Mouse (Mus musculus): ENCODE data around the gene B4galt4. TPM values are rescaled to one million over a fixed set of nuclear protein-coding genes. Genes with fewer than 3 reads are reported as not detected.

Gene B4galt4
- total RNA-seq, 1 experiment = 6.0 TPM

DNA sequence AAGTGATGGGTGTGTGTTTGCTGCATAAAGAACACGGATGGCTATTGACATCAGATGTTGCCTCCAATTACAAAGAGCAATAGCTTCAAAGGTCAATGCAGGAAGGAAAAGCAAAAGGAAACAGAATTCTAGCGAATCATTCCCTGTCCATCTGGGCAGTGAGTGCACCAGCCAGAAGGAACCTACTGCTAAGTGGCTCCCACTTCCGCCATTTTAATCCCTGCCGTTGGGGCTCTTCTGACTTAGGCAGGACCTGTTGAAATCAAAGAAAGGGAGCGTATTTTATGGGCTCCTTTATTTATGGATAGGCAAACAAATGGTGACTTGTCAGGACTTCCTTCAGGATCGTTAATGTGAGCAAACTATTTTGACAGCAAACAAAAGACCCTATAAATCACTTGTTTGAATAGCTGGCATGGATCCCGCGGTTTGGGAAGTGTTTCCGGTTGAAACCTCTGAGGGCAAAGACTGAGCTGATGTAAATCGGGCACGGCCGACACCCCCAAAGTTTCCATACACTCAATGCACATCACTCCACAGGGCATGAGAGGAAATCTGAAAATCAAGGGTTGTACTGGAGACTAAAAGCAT lies 30.9 kb downstream of the B4galt4 start:
- no peak for DNase-seq (ENCODE audit: low read depth, low spot score)
- no peaks in the 10 kb centered on the region for H3K4me1 ChIP-seq (ENCODE audit: control insufficient read depth in 2 of 2, insufficient read depth in 2 of 2, low read length in 2 of 2, poor library complexity in 1 of 2)
- peaks cover 1% of the 10 kb centered on the region; the same call in 1 of the 2 replicates for H3K36me3 ChIP-seq (ENCODE audit: control insufficient read depth, insufficient read depth, low read length, poor library complexity, severe bottlenecking)
- H3K9me3 ChIP-seq (ENCODE audit: control insufficient read depth, insufficient read depth, low read depth, low read length) = no peaks in the 10 kb centered on the region
- in situ Hi-C loops (cut with MboI; ENCODE audit: low sequenced_read_pairs in 2 of 2, unreplicated experiment in 2 of 2) = no loop called here
- H3K4me3 ChIP-seq (ENCODE audit: insufficient read depth in 1 of 2, low read depth in 1 of 2, low read length in 2 of 2, poor library complexity in 1 of 2, severe bottlenecking in 1 of 2) = no peak overlapping the region
- H3K9ac ChIP-seq (ENCODE audit: insufficient read depth, low read depth, low read length, poor library complexity, severe bottlenecking) = no peak overlapping the region
- TF ChIP-seq CHD2 (IDR thresholded peaks at IDR 0.05; ENCODE audit: low read depth, low read length) = no peak
- no peak for TF ChIP-seq MAFK (IDR thresholded peaks at IDR 0.05; ENCODE audit: insufficient read depth, low read depth, low read length)
- TF ChIP-seq ZC3H11A (IDR thresholded peaks at IDR 0.05; ENCODE audit: borderline replicate concordance, low read depth, low read length) = no peak
- TF ChIP-seq HCFC1 (IDR thresholded peaks at IDR 0.05; ENCODE audit: borderline replicate concordance, insufficient read depth, low read length) = no peak
- TF ChIP-seq ZNF384 (IDR thresholded peaks at IDR 0.05; ENCODE audit: low read depth, low read length) = no peak
- no peak overlapping the region for H3K27ac ChIP-seq (ENCODE audit: insufficient read depth, low read depth, low read length, poor library complexity, severe bottlenecking)

DNA sequence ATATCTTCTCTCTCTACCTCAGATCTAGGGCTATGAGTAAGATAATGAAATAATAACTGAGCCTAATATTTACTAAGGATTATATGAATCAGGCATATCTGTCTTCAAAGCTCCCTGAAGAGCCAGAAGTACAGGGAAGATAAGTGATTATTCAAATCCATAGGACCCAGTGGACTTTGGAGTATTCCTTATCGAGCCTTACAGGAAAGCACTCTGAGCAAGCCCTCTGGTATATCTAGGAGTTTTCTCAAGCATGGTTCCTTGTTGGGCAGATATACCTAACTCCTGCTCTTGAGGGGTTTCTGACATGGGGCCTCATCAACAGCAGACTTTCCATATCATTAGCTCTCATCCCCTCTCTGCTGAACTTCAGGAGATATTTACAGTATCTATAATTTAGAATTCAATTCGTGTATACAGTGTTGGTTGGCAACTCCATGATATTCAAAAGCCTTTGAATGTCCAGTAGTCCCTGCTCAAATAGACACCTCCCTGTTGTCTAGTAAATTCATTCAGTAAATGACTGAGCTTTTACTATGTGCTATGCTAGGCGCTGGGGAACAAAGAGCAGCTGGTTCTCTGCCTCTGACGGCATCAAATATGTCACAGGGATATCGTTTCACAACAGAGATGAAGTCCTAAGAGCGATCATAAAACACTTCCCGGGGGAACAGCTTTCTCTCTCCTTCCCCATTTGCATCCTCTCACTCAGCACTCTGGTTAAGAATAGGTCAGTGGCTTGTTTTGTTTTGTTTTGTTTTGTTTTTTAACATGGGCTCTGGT lies 33.1 kb downstream of the B4galt4 start:
- H3K27ac ChIP-seq (ENCODE audit: insufficient read depth, low read depth, low read length, poor library complexity, severe bottlenecking) = no peak overlapping the region
- no peak for DNase-seq (ENCODE audit: low read depth, low spot score)
- TF ChIP-seq HCFC1 (IDR thresholded peaks at IDR 0.05; ENCODE audit: borderline replicate concordance, insufficient read depth, low read length) (no peak), CHD2 (IDR thresholded peaks at IDR 0.05; ENCODE audit: low read depth, low read length) (no peak), MAFK (IDR thresholded peaks at IDR 0.05; ENCODE audit: insufficient read depth, low read depth, low read length) (no peak), ZC3H11A (IDR thresholded peaks at IDR 0.05; ENCODE audit: borderline replicate concordance, low read depth, low read length) (no peak), ZNF384 (IDR thresholded peaks at IDR 0.05; ENCODE audit: low read depth, low read length) (no peak)
- no peaks in the 10 kb centered on the region for H3K4me1 ChIP-seq (ENCODE audit: control insufficient read depth in 2 of 2, insufficient read depth in 2 of 2, low read length in 2 of 2, poor library complexity in 1 of 2)
- H3K4me3 ChIP-seq (ENCODE audit: insufficient read depth in 1 of 2, low read depth in 1 of 2, low read length in 2 of 2, poor library complexity in 1 of 2, severe bottlenecking in 1 of 2) = no peak overlapping the region
- in situ Hi-C loops (cut with MboI; ENCODE audit: low sequenced_read_pairs in 2 of 2, unreplicated experiment in 2 of 2) = no loop called here
- H3K9ac ChIP-seq (ENCODE audit: insufficient read depth, low read depth, low read length, poor library complexity, severe bottlenecking) = no peak overlapping the region
- H3K36me3 ChIP-seq (ENCODE audit: control insufficient read depth, insufficient read depth, low read length, poor library complexity, severe bottlenecking) = no peaks in the 10 kb centered on the region
- H3K9me3 ChIP-seq (ENCODE audit: control insufficient read depth, insufficient read depth, low read depth, low read length) = no peaks in the 10 kb centered on the region

GRCm38 (mm10) chr16:38776342-38776741 lies 34.3 kb downstream of the B4galt4 start:
- H3K27ac ChIP-seq (ENCODE audit: insufficient read depth, low read depth, low read length, poor library complexity, severe bottlenecking) = no peak overlapping the region
- no peak overlapping the region for H3K9ac ChIP-seq (ENCODE audit: insufficient read depth, low read depth, low read length, poor library complexity, severe bottlenecking)
- no peaks in the 10 kb centered on the region for H3K9me3 ChIP-seq (ENCODE audit: control insufficient read depth, insufficient read depth, low read depth, low read length)
- no peak overlapping the region for H3K4me3 ChIP-seq (ENCODE audit: insufficient read depth in 1 of 2, low read depth in 1 of 2, low read length in 2 of 2, poor library complexity in 1 of 2, severe bottlenecking in 1 of 2)
- in situ Hi-C loops (cut with MboI; ENCODE audit: low sequenced_read_pairs in 2 of 2, unreplicated experiment in 2 of 2) = no loop called here
- no peak for DNase-seq (ENCODE audit: low read depth, low spot score)
- no peak for TF ChIP-seq ZNF384 (IDR thresholded peaks at IDR 0.05; ENCODE audit: low read depth, low read length)
- TF ChIP-seq ZC3H11A (IDR thresholded peaks at IDR 0.05; ENCODE audit: borderline replicate concordance, low read depth, low read length) = no peak
- TF ChIP-seq MAFK (IDR thresholded peaks at IDR 0.05; ENCODE audit: insufficient read depth, low read depth, low read length) = no peak
- TF ChIP-seq CHD2 (IDR thresholded peaks at IDR 0.05; ENCODE audit: low read depth, low read length) = no peak
- no peak for TF ChIP-seq HCFC1 (IDR thresholded peaks at IDR 0.05; ENCODE audit: borderline replicate concordance, insufficient read depth, low read length)
- no peaks in the 10 kb centered on the region for H3K4me1 ChIP-seq (ENCODE audit: control insufficient read depth in 2 of 2, insufficient read depth in 2 of 2, low read length in 2 of 2, poor library complexity in 1 of 2)
- no peaks in the 10 kb centered on the region for H3K36me3 ChIP-seq (ENCODE audit: control insufficient read depth, insufficient read depth, low read length, poor library complexity, severe bottlenecking)

GRCm38 (mm10) chr16:38780960-38781572 lies 39.0 kb downstream of the B4galt4 start:
- no peak overlapping the region for H3K27ac ChIP-seq (ENCODE audit: insufficient read depth, low read depth, low read length, poor library complexity, severe bottlenecking)
- DNase-seq (ENCODE audit: low read depth, low spot score) = no peak
- H3K9ac ChIP-seq (ENCODE audit: insufficient read depth, low read depth, low read length, poor library complexity, severe bottlenecking) = no peak overlapping the region
- TF ChIP-seq ZC3H11A (IDR thresholded peaks at IDR 0.05; ENCODE audit: borderline replicate concordance, low read depth, low read length) (no peak), MAFK (IDR thresholded peaks at IDR 0.05; ENCODE audit: insufficient read depth, low read depth, low read length) (no peak), HCFC1 (IDR thresholded peaks at IDR 0.05; ENCODE audit: borderline replicate concordance, insufficient read depth, low read length) (no peak)
- H3K4me3 ChIP-seq (ENCODE audit: insufficient read depth in 1 of 2, low read depth in 1 of 2, low read length in 2 of 2, poor library complexity in 1 of 2, severe bottlenecking in 1 of 2) = no peak overlapping the region
- no peaks in the 10 kb centered on the region for H3K9me3 ChIP-seq (ENCODE audit: control insufficient read depth, insufficient read depth, low read depth, low read length)
- in situ Hi-C loops (cut with MboI; ENCODE audit: low sequenced_read_pairs in 2 of 2, unreplicated experiment in 2 of 2) = no loop called here
- H3K4me1 ChIP-seq (ENCODE audit: control insufficient read depth in 2 of 2, insufficient read depth in 2 of 2, low read length in 2 of 2, poor library complexity in 1 of 2) = no peaks in the 10 kb centered on the region
- H3K36me3 ChIP-seq (ENCODE audit: control insufficient read depth, insufficient read depth, low read length, poor library complexity, severe bottlenecking) = no peaks in the 10 kb centered on the region

Measured in ES-E14 (cell line).